Mouse (Mus musculus) layer of hippocampus, postnatal 25 days (tissue): ENCODE data around the gene 9230113P08Rik. TPM values are rescaled to one million over a fixed set of nuclear protein-coding genes. Genes with fewer than 3 reads are reported as not detected.
"Not testable (repeated sequence)": the region's sequence is repeated elsewhere in the genome, so short reads cannot be mapped to it uniquely, and the experiment has no call there.

ENCODE experiments used
- DNase-seq, 2 experiments: peaks; one replicate each; pipeline ENCODE4 v3.0.0; 2022; ENCODE audit warnings: mixed read lengths in 2 of 2, low spot score in 1 of 2; ENCODE audit errors: extremely low spot score in 1 of 2
- total RNA-seq, 2 experiments: library from RNA; stranded (reverse); gene quantifications; 2 replicates each; pipeline ENCODE4 v1.2.3; 2021

9230113P08Rik gene
- not detected for total RNA-seq

DNA sequence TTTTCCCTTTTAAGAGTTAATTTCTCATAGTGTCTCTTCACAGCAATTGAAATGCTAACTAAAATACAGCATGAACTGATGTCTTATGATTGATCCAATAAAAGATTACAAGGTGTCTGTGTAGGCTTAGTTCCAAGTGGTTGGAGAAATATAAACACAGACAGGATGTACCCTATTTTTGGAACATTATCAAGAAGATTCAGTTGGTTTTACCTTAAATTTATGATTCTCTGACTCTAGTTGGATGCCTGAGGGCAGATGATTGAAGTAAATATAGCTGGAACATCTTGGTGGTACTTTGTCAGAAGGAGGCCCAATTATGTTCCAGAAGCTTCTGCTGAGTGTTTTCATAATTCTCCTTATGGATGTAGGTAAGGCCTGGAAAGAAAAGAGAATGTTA is at the start of gene 9230113P08Rik:
Gene 9230113P08Rik (plus strand): TSS at position 301 of the 400 bp plus-strand sequence.
- not testable (repeated sequence) for DNase-seq

DNA sequence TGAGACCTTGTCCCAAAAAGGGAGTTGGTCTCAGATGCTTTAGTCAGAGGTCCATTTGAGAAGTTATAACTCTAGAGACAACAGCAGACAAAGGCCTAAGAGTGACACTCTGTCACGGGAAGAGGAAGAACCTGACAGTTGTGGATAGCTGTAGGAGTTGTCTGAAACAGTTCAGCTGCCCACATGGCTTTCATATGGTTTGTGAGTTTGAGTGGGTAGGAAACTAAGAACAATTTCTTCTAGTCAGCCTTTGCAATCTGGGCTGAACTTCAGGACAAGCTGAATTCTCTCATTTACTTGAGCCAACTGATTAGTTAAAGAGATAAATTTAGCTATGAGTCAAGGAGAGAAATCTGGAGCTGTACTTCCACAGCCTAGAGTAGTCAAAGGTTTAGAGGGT is 15.1 kb upstream of the 9230113P08Rik start:
- DNase-seq: not testable (repeated sequence)

DNA sequence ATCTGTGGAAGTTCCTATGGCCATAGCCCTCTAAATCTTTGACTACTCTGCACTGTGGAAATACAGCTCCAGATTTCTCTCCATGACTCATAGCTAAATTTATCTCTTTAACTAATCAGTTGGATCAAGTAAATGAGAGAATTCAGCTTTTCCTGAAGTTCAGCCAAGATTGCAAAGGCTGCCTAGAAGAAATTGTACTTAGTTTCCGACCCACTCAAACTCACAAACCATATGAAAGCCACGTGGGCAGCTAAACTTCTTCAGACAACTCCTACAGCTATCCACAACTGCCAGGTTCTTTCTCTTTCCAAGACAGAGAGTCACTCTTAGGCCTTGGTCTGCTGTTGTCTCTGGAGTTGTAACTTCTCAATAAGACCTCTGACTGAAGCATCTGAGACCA is 3.7 kb upstream of the 9230113P08Rik start:
- no peak for DNase-seq

DNA sequence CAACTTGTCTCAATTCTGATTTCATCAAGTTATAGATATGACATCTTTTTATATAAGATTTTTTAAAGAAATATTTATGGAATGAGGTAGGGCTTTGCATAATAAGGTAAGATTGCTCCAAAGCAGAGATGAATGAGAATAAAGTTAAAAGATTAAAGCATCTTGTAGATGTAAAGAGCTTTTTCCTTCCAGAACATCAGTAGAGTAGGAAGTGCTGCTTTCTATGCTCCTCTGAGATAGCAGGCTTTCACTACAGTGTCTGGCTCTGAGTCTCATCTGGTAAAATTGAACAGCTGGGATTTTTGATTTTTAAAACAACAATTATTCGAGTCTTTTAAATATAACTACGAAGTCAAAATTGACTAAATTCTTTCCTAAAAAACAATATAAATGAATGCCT is 22.6 kb downstream of the 9230113P08Rik start:
- DNase-seq: no peak

Other genes starting within 250 kb of the 9230113P08Rik start
- gene Pate1, start 221.0 kb upstream of the 9230113P08Rik start, total RNA-seq: not detected
- not detected for gene Gm17677, start 167.4 kb upstream of the 9230113P08Rik start, total RNA-seq
- not detected for gene Gm17727, start 130.3 kb upstream of the 9230113P08Rik start, total RNA-seq
- not detected for gene Gm27235, start 118.3 kb upstream of the 9230113P08Rik start, total RNA-seq
- gene D730048I06Rik, start 118.3 kb upstream of the 9230113P08Rik start, total RNA-seq: not detected
- gene 9230110F15Rik, start 64.3 kb upstream of the 9230113P08Rik start, total RNA-seq: not detected
- gene Gm5916, start 220.4 kb downstream of the 9230113P08Rik start, total RNA-seq: not detected